Mouse (Mus musculus) frontal cortex, postnatal 10 days (tissue): Measurements from ENCODE around the gene 1700024P04Rik.
"Not testable (repeated sequence)": the region's sequence is repeated elsewhere in the genome, so short reads cannot be mapped to it uniquely, and the experiment has no call there.

Source experiments
- DNase-seq, 2 experiments: peaks; one replicate each; pipeline ENCODE4 v3.0.0; 2022; ENCODE audit warnings: low spot score in 2 of 2, mixed read lengths in 1 of 2

The 1700024P04Rik gene

DNA sequence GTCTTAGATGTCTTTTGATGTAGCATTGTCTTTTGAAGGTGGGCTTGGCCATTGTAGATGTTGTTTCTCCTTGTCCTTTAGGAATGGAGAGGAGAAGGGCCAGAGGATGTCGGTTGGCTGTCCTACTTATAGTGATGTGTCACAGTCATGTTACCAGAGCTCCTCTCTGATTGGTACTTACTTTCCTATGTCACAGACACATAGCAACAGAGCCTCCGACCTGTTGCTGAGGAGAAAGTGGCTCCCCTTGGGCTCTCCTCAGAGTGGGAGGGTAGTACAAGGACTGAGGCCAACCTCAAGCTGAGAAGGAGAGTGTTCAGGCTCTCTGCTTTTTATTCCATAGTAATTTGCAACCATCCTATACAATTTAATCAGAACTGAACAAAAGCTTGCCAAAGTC, at the start of gene 1700024P04Rik:
Gene 1700024P04Rik, minus strand, starts transcription at position 101 of the 400 bp plus-strand sequence.
- DNase-seq, result no peak

- DNase-seq, result no peak
Measured at GRCm38 (mm10) chr13:99031223-99032216, 47.2 kb upstream of the 1700024P04Rik start.

DNA sequence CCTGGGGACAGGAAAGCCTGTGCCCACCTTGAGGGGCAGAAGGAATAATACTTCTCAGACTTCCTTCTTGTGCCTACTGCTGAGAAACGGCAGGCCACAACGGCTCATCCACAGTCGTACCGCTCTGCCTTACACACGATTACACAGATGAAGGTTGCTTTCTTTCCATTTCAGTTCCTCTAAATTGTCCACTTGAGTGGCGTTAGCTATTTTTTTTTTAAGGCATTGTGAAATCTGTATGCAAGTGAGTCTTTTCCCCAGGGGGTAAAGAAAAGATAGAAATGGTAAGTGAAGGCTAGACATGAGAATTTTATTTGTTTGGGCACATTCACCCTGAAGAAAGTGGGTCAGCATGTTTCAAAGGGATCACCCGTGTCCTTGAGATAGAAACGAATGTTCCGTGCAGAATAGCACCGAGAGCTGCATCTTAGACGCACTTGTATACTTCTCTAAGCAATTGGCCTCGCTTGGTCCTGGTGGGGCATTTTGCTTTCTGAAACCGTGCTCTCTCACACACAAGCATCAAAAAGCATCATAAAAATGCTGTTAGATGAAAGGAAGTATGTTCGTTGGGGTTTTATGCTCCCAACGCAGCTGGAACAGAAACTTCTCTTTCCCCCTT, 46.3 kb upstream of the 1700024P04Rik start:
- no peak for DNase-seq

DNA sequence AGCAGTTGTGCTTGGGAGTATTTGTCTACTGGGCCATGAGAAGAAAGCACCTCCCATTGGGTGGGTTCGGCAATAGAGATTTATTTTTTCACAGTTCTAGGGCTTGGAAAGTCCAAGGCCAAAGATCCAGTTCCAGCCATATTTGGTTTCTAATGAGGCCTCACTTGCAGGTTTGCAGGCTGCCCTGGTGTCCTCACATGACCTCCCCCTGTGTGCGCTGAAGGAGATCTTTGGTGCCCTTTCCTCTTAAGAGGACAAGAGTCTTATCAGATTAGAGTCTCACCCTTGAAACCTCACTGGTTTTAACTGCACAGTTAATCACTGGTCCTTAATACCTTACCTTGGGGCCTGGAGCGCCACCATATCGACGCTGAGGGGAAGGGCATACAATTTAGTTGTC, 40.9 kb upstream of the 1700024P04Rik start:
- DNase-seq, result no peak

- DNase-seq, result no peak
Measured at GRCm38 (mm10) chr13:99022036-99022435, 37.7 kb upstream of the 1700024P04Rik start.

- no peak for DNase-seq
Measured at GRCm38 (mm10) chr13:99021181-99021580, 36.8 kb upstream of the 1700024P04Rik start.

- DNase-seq, result no peak
Measured at GRCm38 (mm10) chr13:99019831-99020669, 35.7 kb upstream of the 1700024P04Rik start.

GRCm38 (mm10) chr13:99018526-99019201, 34.3 kb upstream of the 1700024P04Rik start:
- DNase-seq, result no peak

GRCm38 (mm10) chr13:99016696-99017095, 32.3 kb upstream of the 1700024P04Rik start:
- no peak for DNase-seq

- DNase-seq, result no peak
Measured at GRCm38 (mm10) chr13:99012891-99013290, 28.5 kb upstream of the 1700024P04Rik start.

DNA sequence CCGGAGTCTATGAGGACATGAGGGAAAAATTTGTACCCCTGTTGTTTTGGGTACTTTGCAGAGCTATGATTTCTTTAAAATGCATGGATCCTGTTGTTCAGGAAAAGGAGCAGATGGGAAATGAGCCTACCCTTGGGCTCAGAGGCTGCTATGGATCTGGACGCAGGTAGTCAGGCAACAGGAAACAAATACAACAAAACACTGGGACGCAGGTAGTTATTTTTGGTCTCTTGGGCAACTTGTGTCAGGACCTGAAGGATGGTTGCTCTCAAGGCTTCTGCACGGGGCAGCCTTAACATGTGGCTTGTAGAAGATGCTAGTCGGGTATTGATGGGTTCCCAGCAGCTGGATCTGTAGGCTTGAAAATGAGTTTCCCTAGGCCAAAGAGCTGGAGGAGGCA, 23.6 kb upstream of the 1700024P04Rik start:
- DNase-seq, result no peak

DNA sequence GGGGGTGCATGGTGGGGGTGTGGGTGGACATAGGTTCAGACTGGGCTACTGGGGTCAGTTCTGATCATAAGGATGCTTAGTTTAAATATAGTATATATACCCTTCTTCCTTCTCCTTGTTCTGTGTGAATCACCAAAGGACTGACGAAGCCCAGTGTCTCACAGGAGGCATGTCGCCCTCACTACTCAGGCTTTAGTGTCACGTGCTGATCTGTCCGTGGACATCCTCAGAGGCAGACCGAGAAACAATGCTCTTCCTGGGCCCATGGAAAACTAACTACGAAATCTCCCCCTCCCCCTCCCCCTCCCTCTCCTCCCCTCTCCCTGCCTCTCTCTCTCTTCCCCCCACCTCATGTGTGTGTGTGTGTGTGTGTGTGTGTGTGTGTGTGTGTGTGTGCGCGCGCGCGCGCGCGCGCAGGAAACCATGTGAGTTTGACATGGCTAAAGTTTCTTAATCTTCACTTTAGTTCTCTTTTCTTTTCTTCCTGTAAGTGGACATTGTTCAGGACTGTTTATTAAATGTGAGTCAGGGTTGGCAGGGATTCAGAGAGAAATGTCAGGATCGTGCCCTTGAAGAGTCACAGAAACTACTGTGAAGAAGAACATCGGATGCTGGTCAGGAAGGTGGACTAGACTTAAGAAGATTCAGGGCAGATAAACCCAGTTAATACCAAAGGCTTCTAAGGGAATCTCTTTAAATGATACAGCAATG, 22.2 kb upstream of the 1700024P04Rik start:
- no peak for DNase-seq

GRCm38 (mm10) chr13:99001652-99002051, 17.3 kb upstream of the 1700024P04Rik start:
- not testable (repeated sequence) for DNase-seq

GRCm38 (mm10) chr13:98997025-98997424, 12.7 kb upstream of the 1700024P04Rik start:
- no peak for DNase-seq

DNA sequence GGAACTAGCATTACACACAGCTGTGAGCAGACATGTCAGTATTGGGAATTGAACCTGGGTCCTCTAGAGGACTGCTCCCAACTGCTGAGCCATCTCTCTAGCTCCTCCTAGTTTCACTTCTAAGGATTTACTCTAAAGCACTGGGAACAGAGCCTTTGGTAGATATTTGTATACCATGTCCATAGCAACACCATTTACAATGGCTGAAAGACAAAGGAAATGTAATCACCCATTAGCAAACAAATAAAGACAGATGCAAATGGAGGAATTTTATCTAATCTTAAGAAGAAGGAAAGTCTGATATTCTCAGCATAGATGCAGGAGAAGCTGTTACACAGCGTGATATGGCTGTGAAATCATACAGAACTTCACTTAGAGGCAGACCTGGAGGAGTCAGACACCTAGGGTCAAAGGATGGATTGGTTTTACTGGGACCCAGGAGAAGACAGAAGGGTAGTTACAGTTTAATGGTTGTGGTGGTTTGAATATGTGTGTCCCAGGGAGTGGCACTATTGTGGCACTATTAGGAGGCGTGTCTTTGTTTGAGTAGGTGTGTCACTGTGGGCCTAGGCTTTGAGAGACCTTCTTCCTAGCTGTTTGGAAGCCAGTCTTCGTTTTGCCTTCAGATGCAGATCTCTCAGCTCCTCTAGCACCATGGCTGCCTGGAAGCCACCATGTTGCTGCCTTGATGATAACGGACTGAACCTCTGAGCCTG, 7.1 kb downstream of the 1700024P04Rik start:
- DNase-seq, result no peak

- not testable (repeated sequence) for DNase-seq
Measured at GRCm38 (mm10) chr13:98976022-98976421, 8.3 kb downstream of the 1700024P04Rik start.

- no peak for DNase-seq
Measured at GRCm38 (mm10) chr13:98972090-98972489, 12.3 kb downstream of the 1700024P04Rik start.

DNA sequence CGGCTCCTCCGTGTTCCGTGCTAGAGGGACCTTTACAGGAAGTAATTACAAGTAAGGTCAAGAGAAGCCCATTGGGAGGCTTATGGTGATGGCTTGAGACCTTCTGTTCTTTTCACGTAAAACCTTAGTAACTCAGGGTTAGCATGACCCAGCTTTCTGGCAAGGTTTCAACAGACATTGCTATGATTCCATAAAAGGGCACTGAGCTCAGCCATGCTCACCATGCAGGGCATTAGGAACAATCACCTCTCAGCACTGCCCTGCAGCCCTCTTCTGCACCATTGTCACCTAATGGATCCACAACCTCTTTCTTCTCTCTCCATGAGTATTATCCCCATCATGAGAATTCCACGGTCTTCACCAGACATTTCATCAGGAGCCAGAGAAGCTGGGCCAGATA, 12.7 kb downstream of the 1700024P04Rik start:
- DNase-seq, result no peak

DNA sequence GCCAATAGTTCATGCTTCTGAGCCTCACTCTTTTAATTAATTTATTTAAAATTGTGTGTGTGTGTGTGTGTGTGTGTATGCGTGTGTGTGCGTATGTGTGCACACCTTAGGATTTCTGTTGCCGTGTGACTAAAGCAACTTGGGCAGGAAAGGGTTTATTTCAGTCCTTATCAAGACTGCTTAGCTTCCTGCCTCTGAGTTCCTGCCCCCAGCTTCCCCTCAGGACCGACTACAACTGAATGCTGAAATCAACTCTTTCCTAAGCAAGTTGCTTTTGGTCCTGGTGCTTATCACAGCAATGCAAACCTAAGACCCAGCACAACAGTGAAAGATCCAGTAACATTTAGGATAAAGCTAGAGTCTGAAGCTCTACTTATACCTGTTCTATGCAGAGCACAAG, 15.8 kb downstream of the 1700024P04Rik start:
- DNase-seq, result no peak

GRCm38 (mm10) chr13:98967942-98968341, 16.4 kb downstream of the 1700024P04Rik start:
- no peak for DNase-seq
